Mouse (Mus musculus) testis, adult 2 months (tissue): ENCODE measurements around the gene Msn.

Experiments
- CTCF ChIP-seq: fragments of 200-500 bp; IDR thresholded peaks from 2 replicates; pipeline ENCODE4 v1.5.1; 2012; ENCODE audit warnings: low read depth, mild to moderate bottlenecking, inconsistent platforms, low read length, moderate library complexity; ENCODE audit not compliant: control insufficient read depth, insufficient read depth, insufficient replicate concordance
- POLR2A ChIP-seq: fragments of 200-500 bp; IDR thresholded peaks from 2 replicates; pipeline ENCODE4 v1.6.1; 2012; ENCODE audit warnings: low read depth, mild to moderate bottlenecking, inconsistent platforms, low read length, moderate library complexity; ENCODE audit not compliant: control insufficient read depth

DNA sequence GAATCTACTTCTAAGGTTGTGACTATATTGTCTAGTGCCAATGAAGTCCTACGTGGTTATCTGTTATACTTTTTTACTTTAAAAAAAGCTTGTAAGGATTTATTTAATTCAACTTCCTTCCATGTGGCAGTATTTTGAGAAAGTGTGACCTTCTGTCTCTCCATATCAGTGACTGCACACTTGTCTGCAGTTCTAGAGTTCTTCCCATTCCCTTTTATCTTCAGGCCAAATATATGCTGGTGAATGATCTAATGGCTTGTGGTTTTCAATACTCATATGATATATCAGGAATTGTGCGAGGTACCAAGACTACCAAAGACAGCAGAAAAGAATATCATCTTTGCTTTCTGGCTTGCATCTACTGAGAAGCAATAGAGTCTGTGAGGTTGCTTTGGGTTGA, 43.4 kb downstream of the Msn start:
- TF ChIP-seq CTCF (no peak), POLR2A (no peak)
